Mouse (Mus musculus): ENCODE results near the gene Carmil2.

The Carmil2 gene

DNA sequence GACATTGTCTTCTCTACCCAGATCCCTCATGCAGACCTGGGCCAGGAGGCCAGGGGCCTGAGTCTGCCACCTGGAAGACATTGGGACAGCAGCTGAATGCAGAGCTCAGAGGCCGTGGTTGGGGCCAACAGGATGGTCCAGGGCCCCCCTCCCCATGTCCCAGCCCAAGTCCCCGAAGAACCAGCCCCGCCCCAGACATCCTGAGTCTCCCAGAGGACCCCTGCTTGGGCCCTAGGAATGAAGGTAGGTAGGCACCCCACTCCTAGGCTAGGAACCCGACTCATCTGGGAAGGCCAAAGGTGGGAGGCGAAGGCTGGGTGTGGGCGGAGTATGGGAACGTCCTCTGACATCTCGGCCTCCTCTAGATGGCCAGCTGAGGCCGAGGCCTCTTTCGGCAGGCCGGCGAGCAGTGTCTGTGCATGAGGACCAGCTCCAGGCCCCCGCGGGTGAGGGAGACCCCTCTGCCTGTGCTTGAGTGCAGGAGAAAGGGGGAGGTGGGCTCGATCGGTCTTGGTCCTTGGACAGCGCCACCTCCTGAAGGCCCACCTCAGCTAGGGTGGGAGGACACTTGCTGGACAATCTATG is 11.2 kb downstream of the Carmil2 start:
- no peak for DNase-seq

DNA sequence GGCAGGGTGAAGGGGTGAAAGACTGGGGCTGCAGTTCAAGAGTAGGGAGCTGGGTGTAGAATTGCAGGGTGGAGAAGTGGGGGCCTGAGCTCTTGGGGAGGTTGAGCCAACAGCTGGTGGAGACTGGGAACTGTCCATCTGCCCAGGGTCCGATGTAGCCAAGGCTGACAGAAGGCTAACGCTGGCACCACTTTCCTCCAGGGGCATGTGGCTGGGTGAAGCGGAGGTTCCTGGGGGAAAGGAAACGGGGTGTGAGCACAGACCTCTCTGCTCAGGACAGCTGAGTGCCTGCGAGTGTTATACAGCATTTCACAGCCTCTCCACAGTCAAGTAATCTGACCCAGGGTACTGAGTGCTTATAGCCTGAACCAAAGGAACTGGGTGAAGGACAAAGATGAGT is 12.7 kb downstream of the Carmil2 start:
- DNase-seq: no peak

DNA sequence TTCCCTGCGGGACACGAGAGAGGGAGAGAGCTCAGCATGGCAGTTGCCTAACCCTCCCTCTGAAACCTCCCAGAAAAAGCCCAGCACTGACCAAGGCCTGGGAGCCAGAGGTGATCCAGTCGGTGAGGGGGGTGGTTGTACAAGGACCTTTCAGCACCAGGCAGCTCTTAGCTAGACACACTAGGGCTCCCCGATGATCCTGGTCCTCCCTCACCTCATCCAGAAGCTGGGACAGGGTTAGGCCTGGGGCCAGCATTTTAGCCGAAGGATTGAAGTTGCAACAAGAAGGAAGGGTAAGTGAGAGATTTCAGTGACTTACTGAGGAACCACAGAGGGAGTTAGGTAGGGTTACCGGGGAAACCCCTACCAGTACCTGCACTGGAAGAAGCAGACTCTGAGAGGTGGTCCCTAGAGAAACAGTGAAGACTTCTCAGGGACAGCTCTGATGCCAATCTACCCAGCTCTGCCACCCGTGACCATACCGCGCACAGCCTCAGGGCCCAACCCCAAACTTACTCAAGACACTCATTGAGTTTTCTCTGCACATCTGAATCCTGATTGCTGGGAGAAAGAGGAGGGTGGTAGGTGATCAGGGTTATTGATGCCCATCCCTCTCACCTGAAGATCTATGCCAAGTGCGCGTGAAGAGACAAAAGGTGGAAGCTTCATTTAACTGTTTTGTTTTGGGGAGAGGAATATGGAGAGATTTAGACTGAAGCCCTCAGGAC is 13.6 kb downstream of the Carmil2 start:
- no peak for DNase-seq

DNA sequence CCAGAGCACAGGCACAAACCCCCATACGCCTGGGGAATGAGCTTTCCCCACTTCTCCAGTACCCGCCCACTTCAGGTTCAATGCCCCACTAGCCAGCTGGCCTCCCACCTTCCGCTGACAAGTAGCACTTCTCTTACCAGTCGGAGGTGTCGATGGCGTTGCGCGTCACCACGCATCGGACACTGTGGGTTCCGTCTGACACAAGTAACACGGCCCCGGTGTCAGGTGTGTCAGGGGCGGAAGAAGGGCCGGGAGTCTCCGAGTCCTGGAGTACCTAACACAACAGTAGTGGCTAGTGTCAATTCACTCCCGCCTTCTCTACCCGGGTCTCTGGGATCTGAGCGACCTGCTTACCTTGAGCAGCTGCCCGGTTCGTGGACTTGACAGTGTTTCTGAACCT is 14.5 kb downstream of the Carmil2 start:
- peak; percentile 61 for DNase-seq

DNA sequence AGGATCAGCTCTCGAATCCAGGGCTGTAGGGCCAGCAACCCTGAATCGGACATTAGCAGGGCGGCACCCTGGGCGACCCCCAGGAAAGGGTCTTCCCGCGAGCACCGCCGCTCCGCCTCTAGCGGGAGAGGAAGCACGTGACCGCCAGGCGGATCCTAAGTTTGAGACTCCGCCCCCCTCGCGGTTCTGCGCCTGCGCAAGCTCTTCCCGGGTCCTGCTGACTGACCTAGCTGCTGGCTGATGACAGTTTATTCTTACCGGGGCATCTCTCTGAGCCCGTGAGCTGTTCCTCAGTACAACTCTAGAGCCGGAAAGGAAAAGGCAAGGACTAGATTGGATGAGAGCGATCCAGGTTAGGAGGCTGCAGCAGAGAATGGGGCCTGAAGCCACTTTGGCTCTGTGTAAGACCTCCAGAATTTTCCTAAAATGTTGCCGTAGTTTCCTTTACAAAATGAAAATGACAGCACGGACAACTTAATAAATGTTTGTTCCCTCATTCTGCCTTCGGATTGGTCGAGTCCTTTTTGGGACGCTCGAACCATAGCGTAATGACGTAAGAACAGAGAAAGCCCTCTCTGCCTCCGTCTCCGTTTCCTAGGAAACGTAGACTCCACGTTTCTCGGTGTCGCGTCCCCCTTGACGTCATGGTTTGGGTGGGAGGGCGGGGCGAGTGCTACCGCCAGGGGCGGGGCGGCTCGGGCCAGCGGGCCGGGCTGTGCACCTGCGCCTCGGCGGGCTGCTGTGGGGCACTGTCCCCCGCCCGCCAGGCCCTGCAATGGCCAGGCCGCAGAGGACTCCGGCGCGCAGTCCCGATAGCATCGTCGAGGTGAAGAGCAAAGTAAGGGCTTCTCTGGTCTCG is 15.1 kb downstream of the Carmil2 start, which contains the start of the genes Acd and Pard6a:
Gene Acd (minus strand): TSS at position 137 of the 859 bp plus-strand sequence.
Gene Pard6a (plus strand): TSS at position 183 of the 859 bp plus-strand sequence.
- DNase-seq: peak; percentile 96

DNA sequence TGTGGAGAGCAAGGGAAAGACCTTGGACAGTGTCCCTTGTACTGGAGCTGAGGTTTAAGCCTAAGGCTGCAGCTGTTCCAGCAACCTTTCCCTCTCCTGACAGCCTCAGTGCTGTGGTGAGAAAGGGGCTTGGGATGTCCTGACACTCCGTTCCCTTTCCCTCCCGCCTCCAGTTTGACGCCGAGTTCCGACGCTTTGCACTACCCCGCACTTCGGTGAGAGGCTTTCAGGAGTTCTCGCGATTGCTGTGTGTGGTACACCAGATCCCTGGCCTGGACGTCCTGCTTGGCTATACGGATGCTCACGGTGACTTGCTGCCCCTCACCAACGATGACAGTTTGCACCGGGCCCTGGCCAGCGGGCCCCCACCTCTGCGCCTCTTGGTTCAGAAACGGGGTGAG is 15.9 kb downstream of the Carmil2 start:
- no peak for DNase-seq

- DNase-seq: no peak
Measured at GRCm38 (mm10) chr8:105702731-105703415, 16.8 kb downstream of the Carmil2 start.

DNA sequence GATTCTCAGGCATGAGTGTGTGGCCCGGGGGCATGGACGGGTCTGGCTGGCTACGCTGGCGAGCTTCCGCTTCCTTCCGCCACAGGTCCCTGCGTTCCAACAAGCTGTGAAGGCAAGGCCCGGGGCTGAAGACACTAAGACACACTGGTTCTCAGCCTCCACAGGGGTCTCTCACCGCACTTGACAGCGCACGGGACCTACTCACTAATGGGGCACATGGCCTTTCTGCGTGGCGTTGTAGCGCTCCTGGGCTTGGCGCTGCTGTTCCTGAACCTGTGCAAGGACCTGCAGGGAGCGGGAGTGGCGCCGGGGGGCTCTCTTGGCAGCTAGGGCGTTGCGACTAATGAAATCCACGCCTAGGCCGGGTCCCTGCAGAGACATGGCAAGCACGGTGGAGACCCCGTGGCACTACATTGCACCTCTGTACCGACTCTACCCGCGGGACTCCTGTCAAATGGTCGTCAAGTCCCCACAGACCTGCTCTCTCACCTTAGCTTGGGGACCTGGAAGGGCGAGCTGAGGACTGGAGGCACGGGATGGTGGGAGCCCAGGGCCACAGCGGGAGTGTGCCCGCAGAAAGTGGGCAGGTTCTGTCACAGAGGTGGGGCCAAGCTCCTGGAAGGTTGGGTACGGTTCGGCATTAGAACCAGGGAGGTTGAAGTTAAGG is 18.2 kb downstream of the Carmil2 start:
- DNase-seq: no peak

DNA sequence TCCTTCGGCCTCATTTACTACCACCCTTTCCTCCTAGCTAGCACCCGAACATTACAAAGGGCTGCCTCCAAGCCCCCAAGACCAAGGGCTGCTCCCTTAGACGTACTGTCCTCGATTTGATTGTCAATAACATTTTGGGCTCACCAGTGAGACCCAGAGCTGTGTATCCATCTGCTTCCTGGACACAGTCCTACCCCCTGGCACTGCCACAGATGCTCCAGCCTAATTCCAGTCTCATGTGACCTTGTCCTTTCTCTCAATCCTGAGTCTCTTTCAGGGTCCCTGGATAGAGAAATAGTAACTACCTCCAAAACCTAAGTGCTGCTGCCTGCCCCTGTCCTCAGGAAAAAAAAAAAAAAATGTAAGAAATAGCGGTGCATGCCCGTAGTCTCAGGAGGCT is 18.9 kb downstream of the Carmil2 start:
- DNase-seq: no peak

GRCm38 (mm10) chr8:105706426-105706825 is 20.4 kb downstream of the Carmil2 start:
- DNase-seq: no peak

- DNase-seq: peak; percentile 94
Measured at GRCm38 (mm10) chr8:105707498-105708403, 21.7 kb downstream of the Carmil2 start, which contains the start of the genes 4933405L10Rik and Enkd1. Gene 4933405L10Rik (plus strand): TSS chr8:105707655. Gene Enkd1 (minus strand): TSS chr8:105708210.

DNA sequence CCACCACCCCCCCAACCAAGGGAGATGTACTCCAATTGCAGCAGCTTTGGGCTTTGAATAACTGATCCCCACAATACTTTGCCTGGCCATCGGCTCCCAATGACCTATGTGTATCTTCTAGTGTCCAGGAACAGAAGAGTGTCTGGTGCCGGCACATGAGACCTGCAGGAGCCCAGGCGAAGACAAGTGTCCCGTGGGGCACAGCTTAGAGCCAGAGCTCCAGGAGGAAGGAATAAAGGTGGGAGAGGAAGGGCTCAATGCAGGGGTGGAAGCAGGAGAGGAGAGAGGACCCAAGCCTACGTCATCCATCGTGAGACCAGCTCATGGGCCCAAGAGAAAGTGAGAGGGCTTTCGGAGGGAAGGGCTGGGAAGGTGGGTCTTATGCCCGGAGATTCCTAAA is 22.6 kb downstream of the Carmil2 start:
- no peak for DNase-seq

DNA sequence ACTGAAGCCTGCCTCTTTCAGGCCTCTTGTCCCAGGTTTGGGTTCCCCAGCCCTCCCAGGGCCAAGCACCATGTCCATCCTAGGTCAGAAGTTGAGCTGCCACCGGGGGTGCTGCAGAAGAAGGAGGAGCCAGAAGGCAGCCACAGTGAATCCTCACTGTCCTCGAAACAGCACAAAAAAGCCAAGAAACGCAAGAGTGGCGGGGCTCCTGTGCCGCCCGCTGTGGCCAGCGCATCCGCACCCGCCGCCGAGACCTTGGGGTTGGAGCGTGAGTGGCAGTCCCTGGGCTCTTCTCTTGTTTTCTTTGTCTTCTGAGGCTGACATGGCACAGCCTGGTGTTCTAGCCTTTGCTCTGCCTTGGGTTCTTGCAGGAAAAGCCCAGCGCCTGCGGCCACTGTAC is 23.2 kb downstream of the Carmil2 start:
- no peak for DNase-seq

DNA sequence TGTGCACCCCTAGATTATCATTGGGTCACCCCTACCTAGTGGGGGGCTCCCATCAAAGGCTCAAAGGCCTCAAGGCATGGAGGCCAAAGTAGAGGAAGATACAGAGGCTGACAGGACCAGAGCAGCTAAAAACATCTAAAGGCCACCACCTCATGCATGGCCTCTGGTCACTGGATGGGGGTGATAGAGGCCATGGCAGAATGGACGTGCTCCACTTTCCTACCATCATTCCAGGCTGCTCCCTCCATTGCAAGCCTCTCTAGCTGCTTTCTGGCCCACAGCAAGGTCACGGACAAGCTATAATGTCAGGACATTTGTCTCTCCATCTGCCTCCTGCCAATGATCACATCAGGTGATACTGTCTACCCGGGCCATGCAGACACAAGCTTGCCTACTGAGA is 26.2 kb downstream of the Carmil2 start:
- no peak for DNase-seq

- DNase-seq: peak; percentile 94
Measured at GRCm38 (mm10) chr8:105714139-105714538, 28.1 kb downstream of the Carmil2 start.

DNA sequence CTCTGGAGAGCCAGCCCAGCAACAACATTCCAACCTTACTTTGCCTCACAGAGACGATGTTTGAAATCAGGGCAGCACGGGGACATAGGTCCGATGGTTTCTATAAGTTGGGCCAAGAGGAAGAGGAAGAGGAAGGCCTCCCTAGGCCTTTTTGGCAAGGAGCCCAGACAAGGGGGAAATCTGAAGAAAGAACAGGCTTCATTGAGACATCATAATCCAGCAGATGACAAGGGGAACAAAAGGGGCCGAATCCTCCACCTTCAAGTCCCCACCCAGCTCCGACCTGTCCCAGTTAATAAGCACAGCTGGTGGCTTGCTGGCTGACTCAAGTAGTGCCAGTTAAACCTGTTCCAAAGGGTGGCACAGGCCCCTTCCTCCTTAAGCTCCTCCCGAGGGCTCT is 29.0 kb downstream of the Carmil2 start:
- peak; percentile 46 for DNase-seq

GRCm38 (mm10) chr8:105716302-105716945 is 30.4 kb downstream of the Carmil2 start:
- DNase-seq: no peak

DNA sequence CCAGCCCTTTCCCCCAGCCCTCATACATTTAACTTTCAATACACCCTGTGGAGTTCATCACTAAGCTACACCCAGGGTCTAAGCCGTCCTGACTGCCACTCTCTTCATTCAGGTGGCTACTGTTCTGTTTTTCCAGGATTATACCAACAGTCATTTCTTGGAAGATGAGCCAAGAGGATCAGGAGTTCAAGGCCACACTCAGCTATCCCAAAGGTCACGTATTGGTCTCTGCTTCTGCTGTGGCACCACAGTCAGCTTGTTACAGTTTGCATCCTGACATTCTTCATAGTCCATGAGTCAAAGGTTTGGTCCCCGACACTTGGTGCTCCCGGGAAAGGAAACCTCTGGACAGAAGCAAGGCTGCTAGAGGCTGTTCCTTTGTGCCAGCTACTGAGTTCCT is 33.6 kb downstream of the Carmil2 start:
- no peak for DNase-seq

DNA sequence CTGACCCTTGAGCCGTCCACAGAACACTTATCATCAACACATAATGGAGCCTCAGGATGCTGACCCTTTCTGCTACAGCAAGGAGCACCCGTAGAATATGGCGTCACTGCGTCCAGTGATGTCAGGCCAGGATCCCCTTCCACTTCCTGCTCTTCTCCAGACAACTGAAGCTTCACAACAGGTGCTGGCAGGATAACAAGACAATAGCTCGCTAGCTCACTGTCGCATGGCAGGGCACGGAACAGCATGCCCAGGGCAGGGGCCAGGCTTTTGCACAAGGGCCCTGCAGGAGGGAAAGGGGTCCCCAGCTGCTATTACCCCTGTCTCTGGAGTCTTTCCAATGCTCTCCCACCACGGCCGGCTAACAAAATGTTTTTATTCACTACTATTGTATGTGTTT is 36.8 kb downstream of the Carmil2 start:
- no peak for DNase-seq

DNA sequence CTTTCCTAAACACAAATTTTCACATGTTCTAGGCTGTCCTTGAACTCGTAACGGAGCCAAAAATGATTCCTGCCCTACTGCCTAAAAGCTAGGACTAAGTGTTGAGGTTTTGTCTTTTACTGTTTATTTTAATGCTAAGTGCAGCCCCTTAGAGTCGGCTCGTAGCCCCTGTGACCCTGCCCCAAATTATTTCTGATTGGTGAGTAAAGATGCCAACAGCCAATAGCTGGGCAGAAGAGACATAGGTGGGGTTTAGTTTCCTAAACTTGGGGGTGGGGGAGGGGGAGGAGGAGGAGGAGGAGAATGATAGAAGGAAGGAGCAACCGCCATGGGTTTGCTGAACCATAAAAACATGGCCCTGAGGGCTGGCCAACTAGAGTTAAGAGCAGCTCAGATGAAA is 39.7 kb downstream of the Carmil2 start:
- DNase-seq: no peak

Data from lung, postnatal 10 days (tissue).